Mouse (Mus musculus) gastrocnemius, adult 2 months (tissue): ENCODE measurements around the gene Borcs6. TPM values are rescaled to one million over a fixed set of nuclear protein-coding genes. Genes with fewer than 3 reads are reported as not detected.
A peak's percentile ranks its signal among the peaks of the same experiment; 100 is the strongest.

Experiments used
- DNase-seq: peaks from one replicate; pipeline ENCODE4 v3.0.0; 2022
- H3K27ac ChIP-seq: fragments of 200-600 bp; 2 replicates; pipeline ENCODE4 v1.8.1; 2022; ENCODE audit warnings: mild to moderate bottlenecking
- H3K4me3 ChIP-seq: fragments of 200-600 bp; 2 replicates; pipeline ENCODE4 v1.8.1; 2022; ENCODE audit warnings: mild to moderate bottlenecking, moderate library complexity
- CTCF ChIP-seq: fragments of 200-600 bp; IDR thresholded peaks from 2 replicates; pipeline ENCODE4 v1.8.1; 2022; ENCODE audit warnings: antibody characterized with exemption, mild to moderate bottlenecking, moderate library complexity
- intact Hi-C: fragments of 180-260 bp; cut with DNase I; formaldehyde crosslinking; loops from one replicate; pipeline ENCODE4 v1.15.1; 2025
- total RNA-seq, 2 experiments: library from RNA; stranded (reverse); gene quantifications; 2 replicates each; pipeline ENCODE4 v1.2.3; 2021

Borcs6 gene
- total RNA-seq, 2 experiments from 2014 or later = 17.9 to 18.9 TPM

DNA sequence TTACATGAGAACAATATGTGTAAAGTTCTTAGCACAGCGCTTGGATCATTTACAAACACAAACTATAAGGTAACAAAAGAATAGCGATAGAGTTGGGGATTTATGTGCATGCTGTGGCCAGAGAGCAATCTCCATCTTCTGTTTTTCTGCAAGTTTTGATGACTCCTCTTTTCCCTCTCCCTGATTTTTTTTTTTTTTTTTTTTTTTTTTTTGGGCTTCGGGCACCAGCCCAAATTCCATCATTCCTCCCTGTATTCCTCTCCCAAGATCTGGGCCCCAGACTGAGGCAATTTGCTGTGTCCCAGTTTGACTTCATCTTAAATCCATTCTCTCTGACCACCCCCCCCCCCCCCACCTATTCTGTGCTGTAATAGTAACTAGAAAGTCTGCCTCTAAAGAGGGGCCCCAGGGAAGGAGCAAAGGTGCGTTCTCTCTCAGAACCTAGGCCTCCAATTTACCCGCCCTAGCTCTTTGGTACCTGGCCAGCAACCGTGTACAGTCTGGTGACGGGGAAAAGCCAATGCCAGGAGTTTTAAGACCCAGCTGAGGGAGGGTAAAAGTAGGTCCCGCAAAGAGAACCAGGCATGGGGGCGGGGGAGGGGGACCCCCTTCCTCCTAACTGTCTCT, 37.0 kb downstream of the Borcs6 start:
- DNase-seq = no peak
- intact Hi-C loops = loop anchor here (2.0 kb wide), 1 partner anchor 26 kb away; the partner anchor contains the start of gene 9130213A22Rik
- Histone ChIP-seq H3K4me3 (peak overlapping the region; percentile 74), H3K27ac (peak overlapping the region; percentile 100)
- no peak for TF ChIP-seq CTCF

DNA sequence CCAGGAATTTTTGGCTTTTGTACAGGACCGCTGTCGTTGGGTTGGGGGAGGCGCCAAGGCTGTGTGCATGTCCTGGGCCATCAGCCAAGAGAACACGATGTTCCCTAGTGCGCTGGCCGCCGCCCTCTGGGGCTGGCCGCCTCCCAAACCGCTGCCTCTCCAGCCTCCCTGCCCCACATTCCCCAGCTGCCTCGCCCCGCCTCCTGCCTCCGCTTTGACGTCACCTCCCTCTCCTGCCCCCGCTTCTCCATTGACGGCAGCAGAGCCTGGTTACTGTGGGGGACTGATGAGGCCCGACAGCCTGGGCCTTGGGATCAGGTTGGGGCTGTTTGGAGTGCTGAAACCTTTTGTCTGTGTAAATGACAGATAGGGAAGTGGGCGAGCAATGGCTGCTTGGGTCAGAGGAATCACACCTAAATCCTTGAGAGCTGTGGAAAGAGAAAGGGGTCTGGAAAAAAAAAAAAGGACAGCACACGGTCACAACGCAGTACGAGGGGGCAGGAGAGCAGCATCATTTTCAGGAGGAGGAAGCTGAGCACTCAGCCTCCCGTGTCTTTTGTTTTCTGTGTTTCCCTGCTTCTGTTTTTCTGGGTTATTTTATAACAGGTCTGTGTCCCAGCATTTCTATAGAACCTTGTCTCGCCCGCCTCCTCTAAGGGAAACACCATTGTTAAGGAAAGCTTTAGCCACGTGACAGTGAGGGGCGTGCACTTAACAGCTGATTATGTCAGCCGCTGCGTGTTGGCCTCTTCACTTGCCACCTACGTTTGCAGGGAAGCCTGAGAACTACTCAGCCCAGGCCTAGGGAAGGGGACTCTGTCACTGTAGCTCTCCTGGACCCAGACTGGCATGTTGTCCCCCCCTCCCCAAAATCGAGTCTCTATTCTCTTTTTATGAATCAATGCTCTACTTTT, 37.7 kb downstream of the Borcs6 start:
- intact Hi-C loops = loop anchor here (2.0 kb wide), 1 partner anchor 26 kb away; the partner anchor contains the start of gene 9130213A22Rik

DNA sequence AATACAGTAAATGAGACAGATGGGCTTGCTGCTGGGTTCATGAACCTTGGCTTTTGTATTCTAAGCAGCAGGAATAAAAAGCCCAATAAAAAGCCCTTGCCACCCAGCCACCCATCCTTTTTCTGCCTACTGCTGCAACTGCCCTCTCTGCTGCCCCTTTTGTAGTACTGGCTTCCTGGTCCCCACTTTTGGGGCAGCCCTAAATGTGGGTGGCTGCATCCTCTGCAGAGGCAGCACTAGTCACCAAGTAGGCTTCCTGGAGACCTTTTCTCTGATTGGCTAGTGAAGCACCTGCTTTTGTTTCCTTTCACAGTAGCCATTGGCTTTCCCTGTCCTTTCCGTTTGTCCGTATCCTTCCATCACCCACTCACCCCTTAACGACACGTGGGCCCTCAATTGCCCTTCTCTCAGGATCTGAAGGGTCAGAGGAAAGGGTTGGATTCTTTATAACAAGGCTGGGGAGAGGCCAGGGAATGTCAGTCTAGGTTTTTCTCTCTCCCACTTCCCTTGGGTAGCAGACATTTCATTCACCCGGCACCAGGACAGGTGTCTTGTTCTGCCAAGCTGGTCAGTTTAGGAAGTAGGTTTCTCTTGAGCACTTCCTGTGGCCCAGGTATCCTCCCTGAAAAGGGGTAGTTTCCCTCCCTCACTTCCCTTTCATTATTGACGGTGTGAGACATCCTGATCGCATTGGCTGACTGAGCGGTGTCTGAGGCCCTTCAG, 38.7 kb downstream of the Borcs6 start:
- intact Hi-C loops = no loop called here
- peak overlapping the region; percentile 74 for H3K4me3 ChIP-seq
- H3K27ac ChIP-seq = peak overlapping the region; percentile 100
- DNase-seq = peak; percentile 49
- no peak for TF ChIP-seq CTCF

More for the DNA sequence above, 37.7 kb downstream of the Borcs6 start:
- peak overlapping the region; percentile 100 for H3K27ac ChIP-seq
- no peak for TF ChIP-seq CTCF
- peak overlapping the region; percentile 74 for H3K4me3 ChIP-seq
- DNase-seq = peak; percentile 100

DNA sequence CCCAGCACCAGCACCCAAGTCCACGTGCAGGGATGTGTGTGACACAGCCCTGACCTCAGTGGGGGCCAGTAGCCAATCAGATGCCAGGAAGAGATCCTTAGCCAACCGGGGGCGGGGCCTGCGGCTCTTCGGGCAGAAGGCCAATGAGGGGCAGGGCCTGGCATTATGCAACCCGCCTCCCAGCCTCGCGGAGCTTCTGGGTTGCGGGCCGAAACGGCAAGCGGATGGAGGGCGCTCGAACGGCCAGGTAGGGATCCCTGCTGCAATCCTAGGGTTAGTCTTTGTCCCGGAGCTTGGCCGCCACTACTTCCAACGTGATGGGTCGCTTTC, 39.2 kb downstream of the Borcs6 start:
- DNase-seq = peak; percentile 98
- peak overlapping the region; percentile 74 for H3K4me3 ChIP-seq
- peak overlapping the region; percentile 100 for H3K27ac ChIP-seq
- intact Hi-C loops = no loop called here
- no peak for TF ChIP-seq CTCF

DNA sequence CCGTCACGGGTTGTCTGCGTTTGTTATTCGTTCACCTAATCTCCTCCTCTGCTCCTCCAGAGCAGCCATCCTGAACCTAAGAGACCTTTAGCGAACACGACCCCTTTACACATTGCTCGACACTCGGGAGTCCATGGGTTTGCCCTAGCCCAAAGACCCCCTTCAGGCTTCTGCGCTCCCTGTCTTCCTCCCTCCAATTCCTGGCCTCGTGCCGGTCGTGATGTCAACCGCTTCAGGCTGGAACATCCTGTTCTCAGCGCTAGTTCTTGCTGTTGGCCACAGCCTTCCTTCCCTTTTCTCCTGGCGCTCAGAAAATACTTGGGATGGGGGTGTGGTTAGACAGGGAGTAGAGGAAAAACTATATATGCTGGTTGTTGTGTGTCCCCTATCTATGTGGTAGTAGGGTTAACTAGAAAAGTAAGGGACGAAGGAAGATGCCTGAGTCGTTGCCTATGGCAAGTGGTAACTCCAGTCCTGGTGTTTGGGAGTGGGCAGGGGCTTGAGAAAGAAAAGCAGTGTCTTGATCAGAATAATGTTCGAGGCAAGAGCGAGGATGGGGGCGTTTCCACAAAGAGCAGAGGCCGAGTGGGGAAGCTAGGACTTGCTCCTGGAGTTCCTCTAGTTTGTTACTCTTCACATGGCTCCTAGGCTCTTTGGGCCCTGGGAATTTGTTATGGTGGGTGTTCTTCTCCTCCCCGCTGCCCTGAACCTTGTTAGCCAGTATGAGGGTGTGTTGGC, 39.8 kb downstream of the Borcs6 start:
- intact Hi-C loops = no loop called here
- peak overlapping the region; percentile 74 for H3K4me3 ChIP-seq
- DNase-seq = peak; percentile 95
- TF ChIP-seq CTCF = no peak
- H3K27ac ChIP-seq = peak overlapping the region; percentile 100

DNA sequence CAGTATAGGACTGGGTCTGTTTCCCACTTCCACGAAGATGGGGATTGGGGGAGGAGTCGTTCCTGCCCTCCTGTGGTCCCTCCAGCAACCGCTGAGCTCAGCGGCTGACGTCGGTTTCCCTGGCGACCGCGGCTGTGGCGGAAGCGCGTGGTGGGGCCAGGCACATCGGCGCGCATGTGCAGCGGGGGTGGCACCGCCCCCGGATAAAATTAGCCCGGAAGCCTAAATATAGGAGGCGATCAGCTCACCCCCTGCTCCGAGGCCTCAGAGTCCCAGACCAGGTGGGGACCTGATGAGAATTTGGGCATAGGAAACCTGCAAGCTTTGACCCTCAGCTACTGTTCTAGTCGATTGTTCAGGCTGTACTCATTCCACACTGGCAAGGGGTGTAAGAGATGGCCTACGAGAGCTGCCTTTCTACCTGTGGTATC, 40.4 kb downstream of the Borcs6 start:
- peak overlapping the region; percentile 74 for H3K4me3 ChIP-seq
- peak; percentile 5; the same call in 1 of the 2 replicates for TF ChIP-seq CTCF
- intact Hi-C loops = loop anchor here (10.0 kb wide), 1 partner anchor 815 kb away; the partner anchor contains the start of gene Gps2
- H3K27ac ChIP-seq = peak overlapping the region; percentile 100
- DNase-seq = peak; percentile 98

DNA sequence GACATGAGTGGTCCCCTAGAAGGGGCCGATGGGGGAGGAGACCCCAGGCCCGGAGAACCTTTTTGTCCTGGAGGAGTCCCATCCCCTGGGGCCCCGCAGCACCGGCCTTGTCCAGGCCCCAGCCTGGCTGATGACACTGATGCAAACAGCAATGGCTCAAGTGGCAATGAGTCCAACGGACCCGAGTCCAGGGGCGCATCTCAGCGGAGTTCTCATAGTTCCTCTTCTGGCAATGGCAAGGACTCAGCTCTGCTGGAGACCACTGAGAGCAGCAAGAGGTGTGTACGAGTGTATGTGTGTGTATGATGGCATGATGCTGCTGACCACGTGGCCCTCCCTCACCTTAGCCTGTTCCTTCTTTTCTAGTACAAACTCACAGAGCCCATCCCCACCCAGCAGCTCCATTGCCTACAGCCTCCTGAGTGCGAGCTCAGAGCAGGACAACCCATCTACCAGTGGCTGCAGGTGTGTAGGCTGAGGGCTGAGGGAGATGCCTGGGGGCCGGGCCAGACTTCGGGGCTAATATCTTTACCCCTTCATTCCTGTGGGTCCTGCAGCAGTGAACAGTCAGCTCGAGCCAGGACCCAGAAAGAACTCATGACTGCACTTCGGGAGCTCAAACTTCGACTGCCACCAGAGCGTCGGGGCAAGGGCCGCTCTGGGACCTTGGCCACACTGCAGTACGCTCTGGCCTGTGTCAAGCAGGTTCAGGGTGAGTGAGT, 41.3 kb downstream of the Borcs6 start:
- peak; percentile 57 for DNase-seq
- H3K4me3 ChIP-seq = peak overlapping the region; percentile 74
- H3K27ac ChIP-seq = peak overlapping the region; percentile 100
- no peak for TF ChIP-seq CTCF
- intact Hi-C loops = loop anchor here (10.0 kb wide), 1 partner anchor 814 kb away; the partner anchor contains the start of gene Gps2

DNA sequence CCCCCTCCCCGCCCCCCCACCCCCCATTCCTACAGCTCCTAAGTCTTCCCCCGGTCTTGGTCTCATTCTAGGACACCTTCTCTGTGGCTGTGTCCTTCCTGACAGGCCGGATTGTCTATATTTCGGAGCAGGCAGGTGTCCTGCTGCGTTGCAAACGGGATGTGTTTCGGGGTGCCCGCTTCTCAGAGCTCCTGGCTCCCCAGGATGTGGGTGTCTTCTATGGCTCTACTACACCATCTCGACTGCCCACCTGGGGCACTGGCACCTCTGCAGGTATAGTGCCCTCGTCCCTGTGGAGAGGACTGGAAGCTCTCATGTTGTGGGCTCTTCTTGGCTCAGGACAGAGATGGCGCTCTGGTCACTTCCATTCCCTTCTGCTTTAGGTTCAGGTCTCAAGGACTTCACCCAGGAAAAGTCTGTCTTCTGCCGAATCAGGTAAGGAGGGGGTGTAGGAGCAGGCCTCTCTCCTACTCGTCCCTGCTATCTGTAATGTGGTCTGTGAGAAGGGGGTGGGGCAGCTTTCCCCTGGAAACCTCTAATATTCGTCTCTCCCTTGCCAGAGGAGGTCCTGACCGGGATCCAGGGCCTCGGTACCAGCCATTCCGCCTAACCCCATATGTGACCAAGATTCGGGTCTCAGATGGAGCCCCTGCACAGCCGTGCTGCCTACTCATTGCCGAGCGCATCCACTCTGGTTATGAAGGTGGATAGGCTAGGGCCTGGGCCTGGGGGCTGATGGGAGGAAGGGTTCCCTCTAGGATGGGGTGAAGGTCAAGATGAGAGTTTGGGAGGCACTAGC, 42.3 kb downstream of the Borcs6 start:
- intact Hi-C loops = loop anchor here (10.0 kb wide), 1 partner anchor 813 kb away; the partner anchor contains the start of gene Gps2
- no peak for TF ChIP-seq CTCF
- peak overlapping the region; percentile 23; the same call in 1 of the 2 replicates for H3K4me3 ChIP-seq
- peak; percentile 23 for DNase-seq
- peak overlapping the region; percentile 100; the same call in 1 of the 2 replicates for H3K27ac ChIP-seq

DNA sequence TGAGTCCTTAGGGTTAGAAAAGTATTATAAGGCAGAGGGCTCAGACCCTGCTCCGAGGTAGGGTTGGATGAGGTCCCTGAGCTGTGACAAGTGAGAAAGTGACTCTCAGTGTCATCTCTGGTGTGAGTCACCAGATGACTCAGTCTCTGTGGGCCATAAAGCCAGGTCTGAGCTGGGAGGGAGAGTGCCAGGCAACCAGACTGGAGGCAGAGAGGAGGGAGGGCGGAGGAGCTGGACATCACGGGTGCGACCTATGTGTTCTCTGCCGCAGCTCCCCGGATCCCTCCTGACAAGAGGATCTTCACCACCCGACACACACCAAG, 42.8 kb downstream of the Borcs6 start:
- TF ChIP-seq CTCF = no peak

DNA sequence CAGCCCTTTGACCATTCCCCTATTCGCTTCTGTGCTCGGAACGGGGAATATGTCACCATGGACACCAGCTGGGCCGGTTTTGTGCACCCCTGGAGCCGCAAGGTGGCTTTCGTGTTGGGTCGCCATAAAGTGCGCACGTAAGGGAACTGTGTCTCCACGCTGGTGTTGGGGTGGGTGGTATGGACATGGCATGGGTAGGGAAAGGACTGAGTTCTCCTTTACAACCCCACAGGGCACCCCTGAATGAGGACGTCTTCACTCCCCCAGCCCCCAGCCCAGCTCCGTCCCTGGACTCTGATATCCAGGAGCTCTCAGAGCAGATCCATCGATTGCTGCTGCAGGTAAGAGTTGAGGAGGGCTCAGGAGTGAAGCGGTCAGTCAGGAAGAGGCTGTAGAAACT, 43.6 kb downstream of the Borcs6 start:
- peak; percentile 22 for DNase-seq
- no peak overlapping the region for H3K4me3 ChIP-seq
- no peak overlapping the region for H3K27ac ChIP-seq
- intact Hi-C loops = loop anchor here (10.0 kb wide), 1 partner anchor 812 kb away; the partner anchor contains the start of gene Gps2
- no peak for TF ChIP-seq CTCF

More for the DNA sequence above, 42.8 kb downstream of the Borcs6 start:
- H3K27ac ChIP-seq = peak overlapping the region; percentile 100; the same call in 1 of the 2 replicates
- DNase-seq = peak; percentile 24
- no peak overlapping the region for H3K4me3 ChIP-seq
- intact Hi-C loops = loop anchor here (10.0 kb wide), 1 partner anchor 812 kb away; the partner anchor contains the start of gene Gps2
